21 mouse cellular contexts compared by ENCODE assay signal in the genomic region with DNA sequence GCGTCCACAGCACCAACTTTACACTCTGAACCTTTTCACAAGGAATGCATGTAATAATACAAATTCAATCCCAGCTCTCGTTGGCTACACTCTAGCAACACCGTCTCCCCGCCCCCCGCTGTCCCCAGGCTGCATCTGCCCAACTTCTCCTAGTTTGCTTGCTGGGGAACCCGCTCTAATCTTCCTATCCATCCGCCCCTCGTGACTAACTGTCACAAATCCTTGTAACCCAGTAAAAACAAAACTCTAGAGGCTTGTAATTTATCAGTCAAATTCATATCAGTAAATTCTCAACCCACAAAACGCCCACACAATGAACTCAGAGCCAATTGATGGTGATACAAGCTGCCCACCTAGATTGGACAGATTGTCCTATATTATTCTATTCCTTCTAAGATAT. TPM values are rescaled to one million over a fixed set of nuclear protein-coding genes. Genes with fewer than 3 reads are reported as not detected.
DNase-seq lines count a peak whose midpoint lies in the region; ATAC-seq and TF ChIP-seq lines count a peak whose summit lies in the region.
"Had no signal": no experiment of that assay in that cellular context is flagged by ENCODE, and none has a peak within 500 bp of the region (broad histone marks: within the 10 kb centered on the region; RNA-seq: fewer than 3 reads in every experiment).

No protein-coding gene starts in this region.

- no peaks in the 10 kb centered on the region for H3K27me3 ChIP-seq in heart, embryonic 10.5 days (ENCODE audit: insufficient read depth, poor library complexity, severe bottlenecking)
- H3K27me3 ChIP-seq in MEL (ENCODE audit: control insufficient read depth in 1 of 2, insufficient read depth in 2 of 2, low read length in 2 of 2), result no peaks in the 10 kb centered on the region
- H3K27me3 ChIP-seq: embryonic facial prominence, embryonic 12.5 days; forebrain, embryonic 13.5 days; forebrain, embryonic 15.5 days had no signal

- TF ChIP-seq CTCF in MEL (IDR thresholded peaks at IDR 0.05 in 2 of 3, conservative IDR thresholded peaks at IDR 0.05 in 1 of 3; ENCODE audit: control insufficient read depth in 1 of 3, insufficient read depth in 1 of 3, low read depth in 2 of 3, low read length in 3 of 3, poor library complexity in 1 of 3, severe bottlenecking in 1 of 3), result no peak

- intact Hi-C loops in heart, postnatal 25 days (cut with DNase I), result no loop called here

- no peaks in the 10 kb centered on the region for H3K36me3 ChIP-seq in heart, embryonic 10.5 days
- H3K36me3 ChIP-seq in MEL (ENCODE audit: control insufficient read depth in 1 of 2, insufficient read depth in 2 of 2, low read length in 2 of 2), result peaks cover 0 to 24% of the 10 kb centered on the region in 2 experiments; a peak in 2 of 4 replicates
- H3K36me3 ChIP-seq: embryonic facial prominence, embryonic 10.5 days; embryonic facial prominence, embryonic 12.5 days; forebrain, embryonic 15.5 days had no signal

- H3K79me2 ChIP-seq in MEL (ENCODE audit: control insufficient read depth, insufficient read depth, low read length, poor library complexity), result no peaks in the 10 kb centered on the region

- H3K4me3 ChIP-seq in heart, embryonic 10.5 days, result no peak overlapping the region
- H3K4me3 ChIP-seq in MEL (ENCODE audit: control insufficient read depth in 1 of 2, insufficient read depth in 1 of 2, low read depth in 2 of 2, low read length in 2 of 2), result peak overlapping the region in 1 of 2 experiments; percentile 21; a peak in 2 of 4 replicates
- H3K4me3 ChIP-seq: embryonic facial prominence, embryonic 10.5 days; embryonic facial prominence, embryonic 12.5 days; forebrain, embryonic 13.5 days; forebrain, embryonic 15.5 days had no signal

- H3K9me3 ChIP-seq in heart, embryonic 10.5 days, result no peaks in the 10 kb centered on the region
- H3K9me3 ChIP-seq in MEL (replicated peaks; ENCODE audit: insufficient read depth, low read length), result no peaks in the 10 kb centered on the region
- H3K9me3 ChIP-seq: embryonic facial prominence, embryonic 10.5 days; embryonic facial prominence, embryonic 12.5 days; forebrain, embryonic 13.5 days; forebrain, embryonic 15.5 days had no signal

- TF ChIP-seq POLR2A in MEL (IDR thresholded peaks at IDR 0.05; ENCODE audit: control insufficient read depth in 1 of 2, insufficient read depth in 1 of 2, low read depth in 1 of 2, low read length in 2 of 2, poor library complexity in 1 of 2), result no peak

- H3K4me1 ChIP-seq in heart, embryonic 10.5 days, result no peaks in the 10 kb centered on the region
- H3K4me1 ChIP-seq in MEL (ENCODE audit: control insufficient read depth in 1 of 2, insufficient read depth in 2 of 2, low read length in 2 of 2), result peaks cover 9 to 20% of the 10 kb centered on the region in 2 experiments

- TF ChIP-seq EP300 in MEL (IDR thresholded peaks at IDR 0.05; ENCODE audit: low read depth in 1 of 2, low read length in 2 of 2), result peak; percentile 81 to 92

- 67% methylated on average over 9 of the region's 9 CpGs for WGBS in heart, embryonic 10.5 days

- TF ChIP-seq RAD21 in MEL (IDR thresholded peaks at IDR 0.05; ENCODE audit: low read depth, low read length), result no peak

- no peak overlapping the region for H3K9ac ChIP-seq in MEL (ENCODE audit: control insufficient read depth, low read depth, low read length, poor library complexity, severe bottlenecking)
- H3K9ac ChIP-seq: embryonic facial prominence, embryonic 12.5 days; forebrain, embryonic 13.5 days; forebrain, embryonic 15.5 days; forebrain, postnatal 0 days had no signal

- DNase-seq in CD4-positive, CD25-positive, alpha-beta regulatory T cell, adult 2 months (ENCODE audit: low read depth, low spot score), result peak; percentile 22
- peak; percentile 53 for DNase-seq in heart, embryonic 10.5 days (ENCODE audit: low spot score)
- DNase-seq in heart, postnatal 25 days (ENCODE audit: low spot score), result no peak
- DNase-seq in MEL (ENCODE audit: low read depth, low spot score), result peak; percentile 79
- no peak for DNase-seq in thymus, postnatal 10 days (ENCODE audit: low spot score in 2 of 2)
- no peak for DNase-seq in adrenal gland, postnatal 25 days
- DNase-seq: adrenal gland, adult 2 months; adrenal gland, postnatal 10 days; adrenal gland, postnatal 36 days; B cell, adult 2 months; cerebellum, adult 11-12 months; cerebellum, adult 2 months; cerebellum, adult 9-10 months; cerebellum, postnatal 10 days; cerebellum, postnatal 25 days; forebrain, postnatal 0 days had no signal

- H3K27ac ChIP-seq in heart, embryonic 10.5 days, result no peak overlapping the region
- peak overlapping the region; percentile 50 for H3K27ac ChIP-seq in MEL (ENCODE audit: control insufficient read depth, low read depth, low read length)
- H3K27ac ChIP-seq: embryonic facial prominence, embryonic 10.5 days; embryonic facial prominence, embryonic 12.5 days; forebrain, embryonic 13.5 days; forebrain, embryonic 15.5 days had no signal

- ATAC-seq in CD4-positive, CD25-positive, alpha-beta regulatory T cell, adult 4 months, result no peak
- ATAC-seq: forebrain, embryonic 13.5 days; forebrain, embryonic 15.5 days; forebrain, postnatal 0 days had no signal

TF ChIP-seq in MEL, 35 proteins besides CTCF, POLR2A, EP300 and RAD21 (continues in another document):
- TF ChIP-seq CHD1 (IDR thresholded peaks at IDR 0.05; ENCODE audit: low read depth, low read length) (no peak), POLR2AphosphoS2 (IDR thresholded peaks at IDR 0.05; ENCODE audit: low read length) (no peak), POLR2AphosphoS5 (IDR thresholded peaks at IDR 0.05; ENCODE audit: borderline replicate concordance, low read depth, low read length) (no peak), ZKSCAN1 (IDR thresholded peaks at IDR 0.05; ENCODE audit: low read depth, low read length) (no peak), TCF12 (IDR thresholded peaks at IDR 0.05; ENCODE audit: low read depth, low read length) (peak; percentile 85), ZNF384 (IDR thresholded peaks at IDR 0.05; ENCODE audit: low read depth, low read length) (no peak), NRF1 (IDR thresholded peaks at IDR 0.05; ENCODE audit: insufficient read depth, low read depth, low read length, poor library complexity, severe bottlenecking) (no peak), MAZ (IDR thresholded peaks at IDR 0.05; ENCODE audit: low read depth, low read length) (0 out of 2 replicates have a peak, but pooled peaks have one; percentile 15), TBP (IDR thresholded peaks at IDR 0.05; ENCODE audit: low read depth, low read length) (no peak), MYC (IDR thresholded peaks at IDR 0.05; ENCODE audit: low read depth, low read length) (0 out of 2 replicates have a peak, but pooled peaks have one; percentile 39), GATA1 (IDR thresholded peaks at IDR 0.05; ENCODE audit: low read depth, low read length) (peak; percentile 76), CHD2 (IDR thresholded peaks at IDR 0.05; ENCODE audit: low read length) (peak; percentile 27; the same call in 1 of the 2 replicates), ZC3H11A (IDR thresholded peaks at IDR 0.05; ENCODE audit: low read depth, low read length) (no peak), GABPA (IDR thresholded peaks at IDR 0.05; ENCODE audit: low read depth, low read length) (no peak), KAT2A (conservative IDR thresholded peaks at IDR 0.05; ENCODE audit: low read depth, low read length) (no peak), UBTF (IDR thresholded peaks at IDR 0.05; ENCODE audit: borderline replicate concordance, insufficient read depth, low read depth, low read length) (no peak), TAL1 (IDR thresholded peaks at IDR 0.05; ENCODE audit: low read length) (no peak), MAFK (IDR thresholded peaks at IDR 0.05; ENCODE audit: borderline replicate concordance, low read depth, low read length) (no peak; the same call in 1 of the 2 replicates), MXI1 (IDR thresholded peaks at IDR 0.05; ENCODE audit: low read depth, low read length) (peak; percentile 89), MAX (IDR thresholded peaks at IDR 0.05; ENCODE audit: low read length) (peak; percentile 69), E2F4 (IDR thresholded peaks at IDR 0.05; ENCODE audit: borderline replicate concordance, low read depth, low read length) (no peak), USF2 (IDR thresholded peaks at IDR 0.05; ENCODE audit: borderline replicate concordance in 1 of 2, insufficient read depth in 1 of 2, low read depth in 1 of 2, low read length in 2 of 2) (peak in 1 of 2 experiments; percentile 49; a peak in 1 of 4 replicates), NELFE (IDR thresholded peaks at IDR 0.05; ENCODE audit: low read depth, low read length) (no peak), JUND (IDR thresholded peaks at IDR 0.05; ENCODE audit: low read depth, low read length) (no peak)

RNA-seq across cellular contexts. Expression of a gene that starts 3.0 kb away (rescaled TPM):
- 10 to 100 TPM in 1 of 2 experiments, 1 to 10 TPM in 1; 9.6 to 10.2 TPM for polyA plus RNA-seq in CD4-positive, CD25-positive, alpha-beta regulatory T cell, adult 4 months (2017; shearing (Covaris generic))
- 36.5 and 47.6 TPM in 2 replicates for polyA plus RNA-seq in heart, embryonic 10.5 days (2016; fragmentation: Nextera tagmentation; extraction: Ambion mirVana)
- total RNA-seq in heart, postnatal 25 days (2021), result 1 to 10 TPM; 3.1 to 4.0 TPM
- 25.3 and 31.6 TPM in 2 replicates for total RNA-seq in MEL (2012; rRNA removed)
- 10 to 100 TPM in 1 of 2 experiments, not detected in 1; 19.6 TPM for polyA plus RNA-seq in MEL (2012; ENCODE audit: insufficient read depth in 1 of 2, insufficient read length in 2 of 2, low read depth in 1 of 2, low replicate concordance in 2 of 2, missing spikeins in 1 of 2)
- 10.4 and 11.1 TPM in 2 replicates for total RNA-seq in adrenal gland, postnatal 25 days (2021)

RNA-seq across cellular contexts. Expression of a gene that starts 13.9 kb away (rescaled TPM):
- not detected for polyA plus RNA-seq in CD4-positive, CD25-positive, alpha-beta regulatory T cell, adult 4 months (2017; shearing (Covaris generic))
- 0.11 TPM in 1 of 2 replicates, not detected in the other for polyA plus RNA-seq in heart, embryonic 10.5 days (2016; fragmentation: Nextera tagmentation; extraction: Ambion mirVana)
- not detected for total RNA-seq in heart, postnatal 25 days (2021)
- total RNA-seq in MEL (2012; rRNA removed), result not detected in 2 replicates
- not detected for polyA plus RNA-seq in MEL (2012; ENCODE audit: insufficient read depth in 1 of 2, insufficient read length in 2 of 2, low read depth in 1 of 2, low replicate concordance in 2 of 2, missing spikeins in 1 of 2)
- 0.24 TPM in 1 of 2 replicates, not detected in the other for total RNA-seq in adrenal gland, postnatal 25 days (2021)
- total RNA-seq: adrenal gland, postnatal 10 days; adrenal gland, postnatal 36 days had no signal
- polyA plus RNA-seq: adrenal gland, adult 2 months; forebrain, embryonic 15.5 days had no signal

RNA-seq across cellular contexts. Expression of a gene that starts 14.1 kb away (rescaled TPM):
- 100 to 1,000 TPM; 498 to 562 TPM for polyA plus RNA-seq in CD4-positive, CD25-positive, alpha-beta regulatory T cell, adult 4 months (2017; shearing (Covaris generic))
- polyA plus RNA-seq in heart, embryonic 10.5 days (2016; fragmentation: Nextera tagmentation; extraction: Ambion mirVana), result 412 and 609 TPM in 2 replicates
- 10 to 100 TPM; 36.9 to 41.9 TPM for total RNA-seq in heart, postnatal 25 days (2021)
- 419 and 425 TPM in 2 replicates for total RNA-seq in MEL (2012; rRNA removed)
- 100 to 1,000 TPM in 1 of 2 experiments, not detected in 1; 399 TPM for polyA plus RNA-seq in MEL (2012; ENCODE audit: insufficient read depth in 1 of 2, insufficient read length in 2 of 2, low read depth in 1 of 2, low replicate concordance in 2 of 2, missing spikeins in 1 of 2)
- 119 and 126 TPM in 2 replicates for total RNA-seq in adrenal gland, postnatal 25 days (2021)

Comparison
In these comparisons a context has a peak if more than half of its experiments do, and no peak if none do; other contexts are left out.
1. DNase-seq: peak in CD4-positive, CD25-positive, alpha-beta regulatory T cell, adult 2 months (single experiment), heart, embryonic 10.5 days (single experiment) and MEL (single experiment); none in heart, postnatal 25 days (single experiment), thymus, postnatal 10 days (0 of 2) and adrenal gland, postnatal 25 days (single experiment).